Mouse (Mus musculus): ENCODE data around the gene AC124502.3.

DNA sequence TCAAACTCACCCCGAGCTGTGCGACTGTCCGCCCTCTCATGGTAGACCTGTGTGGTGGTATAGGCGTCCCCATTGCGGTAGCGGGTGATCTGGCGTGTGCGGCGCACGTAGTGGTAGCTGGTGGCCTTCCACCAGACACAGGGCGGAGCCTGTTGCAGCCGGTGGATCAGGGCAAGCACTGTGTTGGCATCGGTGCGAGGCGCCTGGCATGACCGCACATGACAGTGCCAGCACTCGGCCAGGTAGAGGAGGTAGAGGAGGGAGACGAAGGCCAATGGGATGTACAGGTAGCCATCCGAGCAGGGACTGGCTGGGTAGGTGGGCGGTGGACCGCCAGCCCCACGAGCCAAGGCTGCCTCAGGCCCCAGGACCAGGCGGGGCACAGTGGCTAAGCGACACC, 43.9 kb downstream of the AC124502.3 start:
- TF ChIP-seq CTCF (IDR thresholded peaks at IDR 0.05; ENCODE audit: borderline replicate concordance, control insufficient read depth, extremely low read depth, insufficient read depth, low read length, poor library complexity) = no peak
- no peak for TF ChIP-seq POLR2A (IDR thresholded peaks at IDR 0.05; ENCODE audit: control insufficient read depth, extremely low read depth, insufficient read depth, low read length, poor library complexity)

All from thymus, adult 2 months (tissue).